16 mouse cellular contexts compared by ENCODE assay signal in the genomic region with DNA sequence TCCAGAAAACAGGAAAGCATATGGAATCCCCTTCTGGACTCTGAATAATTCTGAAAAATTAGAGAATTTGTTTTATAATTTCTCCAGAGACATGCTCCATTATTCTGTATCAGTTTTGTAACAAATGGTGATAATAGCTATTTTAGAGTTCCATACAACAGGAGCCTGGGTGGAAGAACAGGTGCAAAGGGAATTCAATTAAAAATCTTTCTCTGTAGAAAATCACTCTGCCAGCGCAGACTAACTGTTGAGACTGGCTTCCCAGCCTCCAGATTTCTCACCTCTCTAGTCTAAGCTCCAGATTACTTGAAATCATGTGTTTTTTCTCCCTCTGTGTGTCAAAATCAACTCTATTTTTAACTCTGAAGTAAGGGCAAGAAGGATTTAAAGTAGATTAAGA.
DNase-seq lines count a peak whose midpoint lies in the region; ATAC-seq lines count a peak whose summit lies in the region.
"Had no signal": no experiment of that assay in that cellular context is flagged by ENCODE, and none has a peak within 500 bp of the region (broad histone marks: within the 10 kb centered on the region; RNA-seq: fewer than 3 reads in every experiment).

No protein-coding gene starts in this region.

- intact Hi-C loops in heart, postnatal 10 days (cut with DNase I), result no loop called here

- DNase-seq in frontal cortex, postnatal 25 days (ENCODE audit: low spot score in 2 of 2), result no peak
- peak; percentile 30 for DNase-seq in right cerebral cortex, adult 2 months (ENCODE audit: low spot score in 2 of 2)
- no peak for DNase-seq in right cerebral cortex, postnatal 25 days
- DNase-seq in layer of hippocampus, adult 9-10 months (ENCODE audit: low spot score), result peak; percentile 39
- no peak for DNase-seq in heart, postnatal 10 days
- no peak for DNase-seq in lung, postnatal 36 days
- DNase-seq: adrenal gland, postnatal 25 days; heart, adult 2 months; heart, postnatal 14 days; kidney, adult 18-20 months; kidney, postnatal 25 days; thymus, postnatal 36 days had no signal

- ATAC-seq in frontal cortex, adult (ENCODE audit: low TSS enrichment), result peak; percentile 96
- no peak for ATAC-seq in erythroblast, adult 5-6 weeks (replicated peaks; ENCODE audit: low FRiP score, poor library complexity, severe bottlenecking)
- ATAC-seq: activated CD4-positive, CD25-positive, alpha-beta regulatory T cell, adult 4 months; liver, embryonic 12.5 days had no signal

Comparison
In these comparisons a context has a peak if more than half of its experiments do, and no peak if none do; other contexts are left out.
1. DNase-seq: peak in right cerebral cortex, adult 2 months (2 of 2) and layer of hippocampus, adult 9-10 months (single experiment); none in frontal cortex, postnatal 25 days (0 of 2), right cerebral cortex, postnatal 25 days (single experiment), heart, postnatal 10 days (0 of 2) and lung, postnatal 36 days (single experiment).